Mouse (Mus musculus): ENCODE measurements around the gene 9530003J23Rik. TPM values are rescaled to one million over a fixed set of nuclear protein-coding genes. Genes with fewer than 3 reads are reported as not detected.

9530003J23Rik gene
- total and polyA plus RNA-seq, 3 experiments: not detected

- no peaks in the 10 kb centered on the region for H3K9me3 ChIP-seq (replicated peaks; ENCODE audit: low read length)
- no peaks in the 10 kb centered on the region for H3K4me1 ChIP-seq (ENCODE audit: control insufficient read depth in 1 of 2, insufficient read depth in 2 of 2)
- no peak for TF ChIP-seq BHLHE40 (IDR thresholded peaks at IDR 0.05; ENCODE audit: low read depth, low read length)
- TF ChIP-seq HCFC1 (IDR thresholded peaks at IDR 0.05; ENCODE audit: low read depth, low read length): 0 out of 2 replicates have a peak, but pooled peaks have one; percentile 13
- peak; percentile 39; the same call in 1 of the 2 replicates for TF ChIP-seq ZNF384 (IDR thresholded peaks at IDR 0.05; ENCODE audit: low read depth, low read length)
- no peak for TF ChIP-seq ZC3H11A (IDR thresholded peaks at IDR 0.05; ENCODE audit: low read depth, low read length)
- no peak for TF ChIP-seq IRF4 (IDR thresholded peaks at IDR 0.05; ENCODE audit: low read depth, low read length)
- H3K9ac ChIP-seq (ENCODE audit: insufficient read depth, low read depth): no peak overlapping the region
- H3K79me2 ChIP-seq (replicated peaks; ENCODE audit: control insufficient read depth, extremely low read depth, insufficient read depth, poor library complexity, severe bottlenecking): no peaks in the 10 kb centered on the region
- no peak overlapping the region for H3K4me2 ChIP-seq (ENCODE audit: insufficient read depth, low read depth, poor library complexity, severe bottlenecking)
- no peak overlapping the region for H3K4me3 ChIP-seq (replicated peaks in 1 of 3; ENCODE audit: low read depth in 2 of 3, low read length in 2 of 3, poor library complexity in 1 of 3)
- in situ Hi-C loops (cut with MboI; ENCODE audit: low pct_ligation_motif_present, low pct_unique_long_range_greater_than_20kb, low sequenced_read_pairs): no loop called here
- dilution Hi-C loops (cut with MboI; ENCODE audit: extremely low pct_ligation_motif_present, extremely low pct_unique_long_range_greater_than_20kb, low sequenced_read_pairs): no loop called here
- H3K27me3 ChIP-seq (replicated peaks): no peaks in the 10 kb centered on the region
- no peak for DNase-seq (ENCODE audit: extremely low read depth)
- H3K27ac ChIP-seq (ENCODE audit: insufficient read depth, low read depth): no peak overlapping the region
- no peaks in the 10 kb centered on the region for H3K36me3 ChIP-seq (replicated peaks in 1 of 2; ENCODE audit: control insufficient read depth in 1 of 2, insufficient read depth in 1 of 2, low read length in 1 of 2)
Observed at GRCm38 (mm10) chr10:117195748-117196147, 42.8 kb downstream of the 9530003J23Rik start.

- H3K4me1 ChIP-seq (ENCODE audit: control insufficient read depth in 1 of 2, insufficient read depth in 2 of 2): no peaks in the 10 kb centered on the region
- in situ Hi-C loops (cut with MboI; ENCODE audit: low pct_ligation_motif_present, low pct_unique_long_range_greater_than_20kb, low sequenced_read_pairs): no loop called here
- H3K79me2 ChIP-seq (replicated peaks; ENCODE audit: control insufficient read depth, extremely low read depth, insufficient read depth, poor library complexity, severe bottlenecking): no peaks in the 10 kb centered on the region
- TF ChIP-seq MAFK (IDR thresholded peaks at IDR 0.05; ENCODE audit: insufficient replicate concordance, low read length) (no peak), ZC3H11A (IDR thresholded peaks at IDR 0.05; ENCODE audit: low read depth, low read length) (no peak), MYC (IDR thresholded peaks at IDR 0.05; ENCODE audit: low read depth, low read length) (no peak), GABPA (IDR thresholded peaks at IDR 0.05; ENCODE audit: insufficient replicate concordance, low read depth, low read length) (no peak), EP300 (IDR thresholded peaks at IDR 0.05; ENCODE audit: low read length) (no peak), SMC3 (IDR thresholded peaks at IDR 0.05; ENCODE audit: low read depth, low read length) (no peak), ZNF384 (IDR thresholded peaks at IDR 0.05; ENCODE audit: low read depth, low read length) (no peak), KAT2A (IDR thresholded peaks at IDR 0.05; ENCODE audit: insufficient replicate concordance, low read length) (no peak), TBP (conservative IDR thresholded peaks at IDR 0.05; ENCODE audit: low read depth, low read length) (no peak), USF2 (conservative IDR thresholded peaks at IDR 0.05; ENCODE audit: low read depth, low read length) (no peak)
- no peaks in the 10 kb centered on the region for H3K27me3 ChIP-seq (replicated peaks)
- no peak overlapping the region for H3K9ac ChIP-seq (ENCODE audit: insufficient read depth, low read depth)
- no peak overlapping the region for H3K4me3 ChIP-seq (replicated peaks in 1 of 3; ENCODE audit: low read depth in 2 of 3, low read length in 2 of 3, poor library complexity in 1 of 3)
- dilution Hi-C loops (cut with MboI; ENCODE audit: extremely low pct_ligation_motif_present, extremely low pct_unique_long_range_greater_than_20kb, low sequenced_read_pairs): no loop called here
- no peaks in the 10 kb centered on the region for H3K36me3 ChIP-seq (replicated peaks in 1 of 2; ENCODE audit: control insufficient read depth in 1 of 2, insufficient read depth in 1 of 2, low read length in 1 of 2)
- H3K9me3 ChIP-seq (replicated peaks; ENCODE audit: low read length): no peaks in the 10 kb centered on the region
- H3K4me2 ChIP-seq (ENCODE audit: insufficient read depth, low read depth, poor library complexity, severe bottlenecking): no peak overlapping the region
- H3K27ac ChIP-seq (ENCODE audit: insufficient read depth, low read depth): no peak overlapping the region
- no peak for DNase-seq (ENCODE audit: extremely low read depth)
Observed at GRCm38 (mm10) chr10:117195005-117195404, 43.5 kb downstream of the 9530003J23Rik start.

DNA sequence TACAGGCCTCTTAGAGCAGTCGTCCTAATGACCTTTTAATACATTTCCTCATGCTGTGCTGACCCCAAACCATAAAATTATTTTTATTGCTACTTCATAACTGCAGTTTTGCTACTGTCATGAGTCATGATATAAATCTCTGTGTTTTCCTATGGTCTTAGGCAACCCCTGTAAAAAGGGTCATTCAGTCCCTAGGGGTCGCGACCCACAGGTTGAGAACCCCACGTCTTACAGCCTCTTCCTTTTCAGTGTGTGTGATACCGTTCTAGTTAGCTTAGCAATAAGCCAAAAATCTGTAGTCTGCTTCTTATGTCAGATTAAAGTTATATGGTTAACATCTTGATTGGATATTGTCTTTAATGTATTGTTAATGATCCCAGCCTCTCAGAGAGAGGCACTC is 45.1 kb downstream of the 9530003J23Rik start:
- Histone ChIP-seq H3K27me3 (replicated peaks) (no peaks in the 10 kb centered on the region), H3K36me3 (replicated peaks in 1 of 2; ENCODE audit: control insufficient read depth in 1 of 2, insufficient read depth in 1 of 2, low read length in 1 of 2) (no peaks in the 10 kb centered on the region), H3K27ac (ENCODE audit: insufficient read depth, low read depth) (no peak overlapping the region), H3K4me3 (replicated peaks in 1 of 3; ENCODE audit: low read depth in 2 of 3, low read length in 2 of 3, poor library complexity in 1 of 3) (no peak overlapping the region), H3K4me1 (ENCODE audit: control insufficient read depth in 1 of 2, insufficient read depth in 2 of 2) (no peaks in the 10 kb centered on the region), H3K79me2 (replicated peaks; ENCODE audit: control insufficient read depth, extremely low read depth, insufficient read depth, poor library complexity, severe bottlenecking) (no peaks in the 10 kb centered on the region), H3K9me3 (replicated peaks; ENCODE audit: low read length) (no peaks in the 10 kb centered on the region), H3K9ac (ENCODE audit: insufficient read depth, low read depth) (no peak overlapping the region), H3K4me2 (ENCODE audit: insufficient read depth, low read depth, poor library complexity, severe bottlenecking) (no peak overlapping the region)
- TF ChIP-seq ZMIZ1 (IDR thresholded peaks at IDR 0.05; ENCODE audit: low read depth, low read length) (no peak), E2F4 (IDR thresholded peaks at IDR 0.05; ENCODE audit: insufficient replicate concordance, low read depth, low read length) (no peak), KAT2A (IDR thresholded peaks at IDR 0.05; ENCODE audit: insufficient replicate concordance, low read length) (no peak), POLR2A (IDR thresholded peaks at IDR 0.05; ENCODE audit: low read depth, low read length) (no peak), ELF1 (IDR thresholded peaks at IDR 0.05; ENCODE audit: low read depth, low read length) (no peak), SIN3A (IDR thresholded peaks at IDR 0.05; ENCODE audit: low read length) (no peak), ZKSCAN1 (IDR thresholded peaks at IDR 0.05; ENCODE audit: borderline replicate concordance, low read depth, low read length) (no peak), NELFE (IDR thresholded peaks at IDR 0.05; ENCODE audit: low read depth, low read length) (no peak), TBP (conservative IDR thresholded peaks at IDR 0.05; ENCODE audit: low read depth, low read length) (no peak), RAD21 (IDR thresholded peaks at IDR 0.05; ENCODE audit: low read depth, low read length) (no peak), MYC (IDR thresholded peaks at IDR 0.05; ENCODE audit: low read depth, low read length) (no peak), TCF12 (IDR thresholded peaks at IDR 0.05; ENCODE audit: low read depth, low read length) (no peak), MXI1 (IDR thresholded peaks at IDR 0.05; ENCODE audit: low read depth, low read length) (no peak), JUND (conservative IDR thresholded peaks at IDR 0.05; ENCODE audit: low read depth, low read length) (no peak), MAZ (IDR thresholded peaks at IDR 0.05; ENCODE audit: low read depth, low read length) (no peak), CHD2 (IDR thresholded peaks at IDR 0.05; ENCODE audit: low read length) (no peak), GABPA (IDR thresholded peaks at IDR 0.05; ENCODE audit: insufficient replicate concordance, low read depth, low read length) (no peak), CTCF (conservative IDR thresholded peaks at IDR 0.05 in 1 of 2, IDR thresholded peaks at IDR 0.05 in 1 of 2; ENCODE audit: low read depth in 2 of 2, low read length in 2 of 2) (no peak)
- dilution Hi-C loops (cut with MboI; ENCODE audit: extremely low pct_ligation_motif_present, extremely low pct_unique_long_range_greater_than_20kb, low sequenced_read_pairs): no loop called here
- DNase-seq (ENCODE audit: extremely low read depth): no peak
- in situ Hi-C loops (cut with MboI; ENCODE audit: low pct_ligation_motif_present, low pct_unique_long_range_greater_than_20kb, low sequenced_read_pairs): no loop called here
